Mouse (Mus musculus): ENCODE measurements at regions not wholly inside any gene's neighbourhood (a gene's known extent, or its start where the extent isn't known, plus 50 kb on each side); places are given as distances from the start of the nearest gene placed in this dataset.

- Histone ChIP-seq H3K4me2 (ENCODE audit: low read depth) (no peak overlapping the region), H3K36me3 (ENCODE audit: control insufficient read depth, insufficient read depth) (no peaks in the 10 kb centered on the region), H3K4me3 (no peak overlapping the region), H3K79me2 (ENCODE audit: control insufficient read depth, insufficient read depth) (no peaks in the 10 kb centered on the region), H3K27me3 (ENCODE audit: control insufficient read depth, insufficient read depth, insufficient read length) (no peaks in the 10 kb centered on the region), H3ac (ENCODE audit: control insufficient read depth, insufficient read length) (no peak overlapping the region)
- TF ChIP-seq MAX (IDR thresholded peaks at IDR 0.05; ENCODE audit: low read depth): no peak
- no peak for TF ChIP-seq SRF (IDR thresholded peaks at IDR 0.05; ENCODE audit: control insufficient read depth, insufficient read length, low read depth)
- no peak for TF ChIP-seq MYOD1 (IDR thresholded peaks at IDR 0.05; ENCODE audit: control insufficient read depth in 1 of 3, insufficient read length in 2 of 3, low read depth in 2 of 3)
- no peak for TF ChIP-seq E2F4 (IDR thresholded peaks at IDR 0.05; ENCODE audit: insufficient read depth)
- no peak for TF ChIP-seq TCF3 (IDR thresholded peaks at IDR 0.05; ENCODE audit: insufficient read length, low read depth)
- no peak for TF ChIP-seq TCF12 (IDR thresholded peaks at IDR 0.05; ENCODE audit: insufficient read depth, poor library complexity, severe bottlenecking)
- no peak for TF ChIP-seq USF1 (IDR thresholded peaks at IDR 0.05; ENCODE audit: low read depth)
- TF ChIP-seq CEBPB (IDR thresholded peaks at IDR 0.05; ENCODE audit: insufficient read depth, poor library complexity, severe bottlenecking): no peak
- no peak for TF ChIP-seq POLR2AphosphoS2 (IDR thresholded peaks at IDR 0.05; ENCODE audit: insufficient read length, low read depth)
- TF ChIP-seq POLR2A (IDR thresholded peaks at IDR 0.05; ENCODE audit: insufficient read length, low read depth): no peak
- TF ChIP-seq REST (IDR thresholded peaks at IDR 0.05; ENCODE audit: insufficient read depth, insufficient read length): no peak
- TF ChIP-seq MYOG (IDR thresholded peaks at IDR 0.05; ENCODE audit: control insufficient read depth in 1 of 3, insufficient read depth in 1 of 3, insufficient read length in 2 of 3, low read depth in 2 of 3): no peak
Measured at GRCm38 (mm10) chr9:100058541-100058940, 182.6 kb upstream of the Sox14 start.

DNA sequence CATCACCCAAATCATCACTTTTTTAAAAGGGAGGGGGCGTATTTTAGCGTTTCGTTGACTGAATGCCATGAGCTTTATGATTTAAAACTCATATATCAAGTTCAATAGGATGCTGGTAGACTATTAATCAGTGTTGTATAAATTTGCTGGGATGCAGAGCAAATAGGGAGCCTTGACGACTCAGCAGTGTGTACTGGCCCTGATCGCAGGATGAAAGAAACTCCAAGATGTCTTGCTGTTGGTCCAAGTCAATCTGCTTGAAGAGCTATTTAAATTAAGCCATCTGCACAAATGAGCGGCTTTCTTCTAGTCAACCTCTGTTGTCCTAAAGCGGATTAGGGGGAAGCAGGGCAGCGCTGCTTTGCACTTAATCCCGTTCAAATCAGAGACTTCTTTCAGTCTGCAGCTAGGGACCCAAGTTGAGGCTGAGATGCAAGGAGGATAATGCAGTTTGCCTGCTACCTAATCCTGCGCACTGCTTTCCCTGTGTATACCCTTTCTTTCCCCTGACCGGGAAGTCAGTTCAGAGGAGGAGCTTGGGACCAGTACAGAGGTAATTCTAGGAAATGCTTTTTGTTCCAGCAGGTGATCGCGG lies 170.3 kb upstream of the Sox14 start:
- H3K36me3 ChIP-seq (ENCODE audit: control insufficient read depth, insufficient read depth): no peaks in the 10 kb centered on the region
- H3K79me2 ChIP-seq (ENCODE audit: control insufficient read depth, insufficient read depth): no peaks in the 10 kb centered on the region
- H3K4me3 ChIP-seq: no peak overlapping the region
- H3K27me3 ChIP-seq (ENCODE audit: control insufficient read depth, insufficient read depth, insufficient read length): no peaks in the 10 kb centered on the region
- no peak overlapping the region for H3ac ChIP-seq (ENCODE audit: control insufficient read depth, insufficient read length)
- no peak for TF ChIP-seq TCF12 (IDR thresholded peaks at IDR 0.05; ENCODE audit: insufficient read depth, poor library complexity, severe bottlenecking)
- no peak for TF ChIP-seq MYOD1 (IDR thresholded peaks at IDR 0.05; ENCODE audit: control insufficient read depth in 1 of 3, insufficient read length in 2 of 3, low read depth in 2 of 3)
- TF ChIP-seq POLR2AphosphoS2 (IDR thresholded peaks at IDR 0.05; ENCODE audit: insufficient read length, low read depth): no peak
- no peak for TF ChIP-seq SRF (IDR thresholded peaks at IDR 0.05; ENCODE audit: control insufficient read depth, insufficient read length, low read depth)
- TF ChIP-seq MYOG (IDR thresholded peaks at IDR 0.05; ENCODE audit: control insufficient read depth in 1 of 3, insufficient read depth in 1 of 3, insufficient read length in 2 of 3, low read depth in 2 of 3): no peak
- no peak for TF ChIP-seq MAX (IDR thresholded peaks at IDR 0.05; ENCODE audit: low read depth)
- TF ChIP-seq CEBPB (IDR thresholded peaks at IDR 0.05; ENCODE audit: insufficient read depth, poor library complexity, severe bottlenecking): no peak
- TF ChIP-seq E2F4 (IDR thresholded peaks at IDR 0.05; ENCODE audit: insufficient read depth): no peak
- TF ChIP-seq POLR2A (IDR thresholded peaks at IDR 0.05; ENCODE audit: insufficient read length, low read depth): no peak
- no peak for TF ChIP-seq TCF3 (IDR thresholded peaks at IDR 0.05; ENCODE audit: insufficient read length, low read depth)
- TF ChIP-seq REST (IDR thresholded peaks at IDR 0.05; ENCODE audit: insufficient read depth, insufficient read length): no peak
- H3K4me2 ChIP-seq (ENCODE audit: low read depth): no peak overlapping the region

DNA sequence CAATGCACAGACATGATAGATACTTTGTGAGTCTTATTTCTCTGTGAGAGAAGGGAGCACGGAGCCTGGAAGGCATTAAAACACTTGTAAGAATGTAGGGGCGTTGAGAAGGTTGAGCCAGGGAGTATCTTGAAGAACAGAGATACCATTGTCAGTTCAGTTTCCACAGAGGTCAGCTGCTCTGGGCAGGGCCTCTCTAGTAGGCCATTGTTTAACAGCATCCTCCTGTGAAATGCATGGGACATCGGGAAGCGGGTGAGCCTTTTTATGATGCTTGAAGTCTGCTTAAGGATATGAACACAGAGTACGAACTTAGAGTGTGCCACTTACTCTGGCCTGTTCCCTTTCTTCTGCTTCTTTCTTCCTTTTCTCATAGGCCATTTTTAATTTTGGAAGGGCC lies 169.7 kb upstream of the Sox14 start:
- Histone ChIP-seq H3K4me2 (ENCODE audit: low read depth) (no peak overlapping the region), H3K4me3 (no peak overlapping the region), H3K36me3 (ENCODE audit: control insufficient read depth, insufficient read depth) (no peaks in the 10 kb centered on the region), H3K79me2 (ENCODE audit: control insufficient read depth, insufficient read depth) (no peaks in the 10 kb centered on the region), H3ac (ENCODE audit: control insufficient read depth, insufficient read length) (no peak overlapping the region), H3K27me3 (ENCODE audit: control insufficient read depth, insufficient read depth, insufficient read length) (no peaks in the 10 kb centered on the region)
- TF ChIP-seq POLR2AphosphoS2 (IDR thresholded peaks at IDR 0.05; ENCODE audit: insufficient read length, low read depth): no peak
- TF ChIP-seq TCF3 (IDR thresholded peaks at IDR 0.05; ENCODE audit: insufficient read length, low read depth): no peak
- TF ChIP-seq MAX (IDR thresholded peaks at IDR 0.05; ENCODE audit: low read depth): no peak
- TF ChIP-seq MYOD1 (IDR thresholded peaks at IDR 0.05; ENCODE audit: control insufficient read depth in 1 of 3, insufficient read length in 2 of 3, low read depth in 2 of 3): no peak
- no peak for TF ChIP-seq E2F4 (IDR thresholded peaks at IDR 0.05; ENCODE audit: insufficient read depth)
- no peak for TF ChIP-seq SRF (IDR thresholded peaks at IDR 0.05; ENCODE audit: control insufficient read depth, insufficient read length, low read depth)
- TF ChIP-seq MYOG (IDR thresholded peaks at IDR 0.05; ENCODE audit: control insufficient read depth in 1 of 3, insufficient read depth in 1 of 3, insufficient read length in 2 of 3, low read depth in 2 of 3): no peak
- no peak for TF ChIP-seq POLR2A (IDR thresholded peaks at IDR 0.05; ENCODE audit: insufficient read length, low read depth)
- no peak for TF ChIP-seq CEBPB (IDR thresholded peaks at IDR 0.05; ENCODE audit: insufficient read depth, poor library complexity, severe bottlenecking)
- no peak for TF ChIP-seq TCF12 (IDR thresholded peaks at IDR 0.05; ENCODE audit: insufficient read depth, poor library complexity, severe bottlenecking)
- no peak for TF ChIP-seq REST (IDR thresholded peaks at IDR 0.05; ENCODE audit: insufficient read depth, insufficient read length)
- TF ChIP-seq USF1 (IDR thresholded peaks at IDR 0.05; ENCODE audit: low read depth): no peak

GRCm38 (mm10) chr9:100041776-100042175 lies 165.8 kb upstream of the Sox14 start:
- Histone ChIP-seq H3K4me3 (no peak overlapping the region), H3K4me2 (ENCODE audit: low read depth) (no peak overlapping the region), H3K27me3 (ENCODE audit: control insufficient read depth, insufficient read depth, insufficient read length) (no peaks in the 10 kb centered on the region), H3K36me3 (ENCODE audit: control insufficient read depth, insufficient read depth) (no peaks in the 10 kb centered on the region), H3K79me2 (ENCODE audit: control insufficient read depth, insufficient read depth) (no peaks in the 10 kb centered on the region), H3ac (ENCODE audit: control insufficient read depth, insufficient read length) (no peak overlapping the region)
- TF ChIP-seq MAX (IDR thresholded peaks at IDR 0.05; ENCODE audit: low read depth) (no peak), CEBPB (IDR thresholded peaks at IDR 0.05; ENCODE audit: insufficient read depth, poor library complexity, severe bottlenecking) (no peak), POLR2AphosphoS2 (IDR thresholded peaks at IDR 0.05; ENCODE audit: insufficient read length, low read depth) (no peak), MYOG (IDR thresholded peaks at IDR 0.05; ENCODE audit: control insufficient read depth in 1 of 3, insufficient read depth in 1 of 3, insufficient read length in 2 of 3, low read depth in 2 of 3) (no peak), MYOD1 (IDR thresholded peaks at IDR 0.05; ENCODE audit: control insufficient read depth in 1 of 3, insufficient read length in 2 of 3, low read depth in 2 of 3) (no peak), POLR2A (IDR thresholded peaks at IDR 0.05; ENCODE audit: insufficient read length, low read depth) (no peak), TCF3 (IDR thresholded peaks at IDR 0.05; ENCODE audit: insufficient read length, low read depth) (no peak)

Data from myocyte (in vitro differentiated cells).